Mouse (Mus musculus) cerebellum, adult 2 months (tissue): ENCODE results near the gene Pcsk2.

Experiments used
- CTCF ChIP-seq: fragments of 200-500 bp; IDR thresholded peaks from 2 replicates; pipeline ENCODE4 v1.5.1; 2011; ENCODE audit warnings: low read depth, mild to moderate bottlenecking, control low read depth, low read length, moderate library complexity, borderline replicate concordance; ENCODE audit not compliant: insufficient read depth
- POLR2A ChIP-seq: fragments of 200-500 bp; IDR thresholded peaks from 2 replicates; pipeline ENCODE4 v1.6.1; 2011; ENCODE audit warnings: low read length, control low read depth, borderline replicate concordance; ENCODE audit not compliant: insufficient read depth

- TF ChIP-seq CTCF (no peak), POLR2A (no peak)
Measured at GRCm38 (mm10) chr2:143681873-143682555, 136.1 kb downstream of the Pcsk2 start.
